Mouse (Mus musculus): ENCODE measurements around the gene Pbx1. TPM values are rescaled to one million over a fixed set of nuclear protein-coding genes. Genes with fewer than 3 reads are reported as not detected.

Pbx1 gene
- 175 TPM for polyA plus RNA-seq (2014; fragmentation: Illumina TruSeq; extraction: RNeasy Lipid Tissue Mini Kit (QIAGEN cat#74804); ENCODE audit: low read depth, low replicate concordance)

DNA sequence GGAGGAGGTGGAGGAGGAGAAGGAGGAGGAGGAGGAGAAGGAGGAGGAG is at the start of gene Pbx1:
Gene Pbx1, minus strand, starts transcription at position 39 of the 49 bp plus-strand sequence.

